Mouse (Mus musculus) B cell, adult (primary cell): ENCODE results near the gene Prrg2. TPM values are rescaled to one million over a fixed set of nuclear protein-coding genes. Genes with fewer than 3 reads are reported as not detected.

Experiments
- total RNA-seq: library from RNA; stranded (reverse); gene quantifications from 4 replicates; pipeline ENCODE4 v1.2.4, GENCODE M21; 2023; ENCODE audit not compliant: inconsistent age

Gene Prrg2
- total RNA-seq: 3.5 to 5.4 TPM (median 3.8 TPM) in 4 replicates

DNA sequence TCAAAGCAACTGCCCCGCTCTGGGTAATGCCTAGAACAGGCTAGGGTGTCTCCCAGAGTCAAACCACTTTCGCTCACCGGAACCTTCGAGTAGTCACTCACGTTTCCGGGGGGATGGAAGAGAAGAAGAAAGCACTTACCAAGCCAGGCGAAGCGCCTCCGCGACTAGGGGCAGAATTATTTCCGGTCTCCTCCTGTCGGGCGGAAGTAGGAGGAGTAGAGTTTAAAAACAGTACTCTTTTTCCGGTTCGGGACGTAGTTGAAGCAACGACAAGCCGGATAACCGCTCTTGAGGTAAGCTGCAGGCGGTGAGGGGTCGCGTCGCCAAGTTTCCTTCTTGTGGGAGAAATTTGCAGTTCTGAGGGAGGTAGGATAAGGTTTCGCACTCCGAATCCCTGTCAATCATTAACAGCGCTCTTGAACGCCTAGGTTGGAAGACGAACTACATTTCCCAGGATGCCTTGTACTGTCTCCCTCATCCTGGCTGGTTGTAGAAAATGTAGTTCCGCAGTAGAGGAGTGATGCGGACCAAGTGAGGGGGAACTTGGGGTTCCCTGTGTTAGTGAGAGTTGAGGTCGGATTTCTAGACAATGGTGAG is at the start of gene Prrg2, which contains the start of gene Nosip:
Gene Prrg2 (minus strand): TSS at position 439 of the 597 bp plus-strand sequence.
Gene Nosip (plus strand): TSS at position 191 of the 597 bp plus-strand sequence.

DNA sequence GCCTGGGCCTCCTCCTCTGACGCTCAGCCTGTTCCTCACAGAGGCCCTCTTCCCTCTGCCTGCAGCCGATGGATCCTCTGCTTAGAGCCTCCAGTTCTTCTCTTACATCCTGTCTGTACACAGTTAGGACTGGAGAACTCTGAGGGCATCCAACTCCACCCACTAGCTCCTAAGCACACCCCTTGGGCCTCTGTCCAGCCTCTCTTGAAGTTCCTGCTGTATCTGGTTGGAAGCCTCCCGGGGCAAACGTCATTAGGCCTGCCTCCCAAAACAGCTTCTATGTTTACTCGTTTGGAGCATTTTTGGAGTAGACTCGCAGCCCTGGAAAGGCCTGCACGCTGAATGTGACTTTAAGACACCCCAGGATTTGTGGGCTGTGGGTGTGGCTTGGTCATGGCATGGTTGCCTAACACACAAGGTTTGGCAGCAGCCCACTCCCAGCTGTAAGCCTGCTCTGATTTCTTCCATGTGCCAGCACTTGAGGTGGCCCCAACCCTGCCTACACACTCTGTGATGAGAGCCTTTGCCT is 41.2 kb upstream of the Prrg2 start, which contains the start of gene Fcgrt:
Gene Fcgrt (minus strand): TSS at position 200 of the 529 bp plus-strand sequence.

DNA sequence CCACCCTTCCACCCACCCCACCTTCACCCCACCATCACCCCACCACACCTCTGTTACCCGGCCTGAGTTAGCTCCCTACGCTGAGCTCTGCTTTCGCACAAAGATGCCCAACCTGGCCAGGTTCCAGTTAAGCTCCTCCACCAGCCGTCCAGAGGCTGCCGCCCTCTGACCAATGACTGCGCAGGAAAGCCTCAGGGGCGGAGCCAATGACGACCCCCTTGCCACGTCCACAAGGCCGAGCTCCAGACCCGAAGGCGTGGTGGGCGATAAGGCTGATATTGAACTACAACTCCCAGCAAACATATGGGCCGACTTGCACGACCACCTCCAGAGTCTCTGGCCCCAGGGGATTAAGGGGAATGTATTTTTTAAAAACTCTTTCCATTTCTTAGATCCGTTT is 29.6 kb upstream of the Prrg2 start, which contains the start of gene Rcn3:
Gene Rcn3 (minus strand): TSS at position 174 of the 400 bp plus-strand sequence.

DNA sequence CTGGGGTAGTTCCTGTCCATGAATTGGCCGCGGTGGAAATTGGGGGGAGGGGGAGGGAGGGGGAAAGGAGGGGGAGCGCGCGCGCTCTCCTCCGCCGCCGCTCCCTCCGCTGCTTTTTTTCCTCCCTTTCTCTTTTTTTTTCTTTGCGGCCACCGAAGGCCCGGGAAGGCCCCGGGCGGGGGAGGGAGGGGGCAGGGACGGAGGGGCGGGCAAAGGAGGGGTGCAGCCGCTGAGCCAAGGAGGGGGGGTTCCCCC is 9.7 kb downstream of the Prrg2 start, which contains the start of gene Prr12:
Gene Prr12 (minus strand): TSS at position 20 of the 255 bp plus-strand sequence.

DNA sequence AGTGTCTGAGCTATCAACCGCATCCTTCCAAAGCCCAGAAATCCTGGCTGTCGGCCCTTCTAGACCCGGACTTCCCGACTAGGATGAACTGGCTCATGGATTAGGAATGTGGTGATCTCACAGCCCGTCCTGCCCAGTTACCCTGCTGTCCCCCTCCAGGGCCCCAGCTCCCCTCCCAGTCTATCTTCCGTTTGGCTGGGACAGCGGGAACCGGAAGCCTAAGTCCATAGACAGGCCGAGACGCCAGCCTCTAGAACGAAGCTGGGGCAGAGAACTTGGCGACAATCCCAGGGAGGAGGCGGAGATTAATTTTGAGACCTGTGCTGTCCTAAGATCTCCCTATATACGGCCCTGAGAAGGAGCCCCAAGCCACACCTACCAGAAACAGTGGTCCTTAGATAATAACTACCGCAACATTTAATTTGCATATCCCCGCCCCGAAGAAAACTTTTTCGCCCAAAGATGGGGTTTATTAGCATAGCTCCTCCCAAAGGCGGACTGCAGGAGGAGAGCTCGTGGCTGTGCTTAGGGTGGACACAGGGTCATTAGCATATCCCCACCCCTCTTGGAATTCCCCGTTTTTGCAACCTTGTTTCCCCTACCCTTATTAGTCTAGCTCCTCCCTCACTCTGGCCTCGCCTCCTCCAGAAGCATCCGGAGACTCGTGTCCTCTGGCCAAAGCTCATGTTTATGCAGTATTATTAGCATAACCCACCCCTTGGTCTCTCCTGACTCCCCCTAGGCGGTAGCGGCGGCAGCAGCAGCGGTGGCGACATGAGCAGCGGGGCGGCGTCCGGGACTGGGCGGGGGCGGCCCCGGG is 45.0 kb downstream of the Prrg2 start, which contains the start of gene Rras:
Gene Rras (plus strand): TSS at position 720 of the 820 bp plus-strand sequence.

DNA sequence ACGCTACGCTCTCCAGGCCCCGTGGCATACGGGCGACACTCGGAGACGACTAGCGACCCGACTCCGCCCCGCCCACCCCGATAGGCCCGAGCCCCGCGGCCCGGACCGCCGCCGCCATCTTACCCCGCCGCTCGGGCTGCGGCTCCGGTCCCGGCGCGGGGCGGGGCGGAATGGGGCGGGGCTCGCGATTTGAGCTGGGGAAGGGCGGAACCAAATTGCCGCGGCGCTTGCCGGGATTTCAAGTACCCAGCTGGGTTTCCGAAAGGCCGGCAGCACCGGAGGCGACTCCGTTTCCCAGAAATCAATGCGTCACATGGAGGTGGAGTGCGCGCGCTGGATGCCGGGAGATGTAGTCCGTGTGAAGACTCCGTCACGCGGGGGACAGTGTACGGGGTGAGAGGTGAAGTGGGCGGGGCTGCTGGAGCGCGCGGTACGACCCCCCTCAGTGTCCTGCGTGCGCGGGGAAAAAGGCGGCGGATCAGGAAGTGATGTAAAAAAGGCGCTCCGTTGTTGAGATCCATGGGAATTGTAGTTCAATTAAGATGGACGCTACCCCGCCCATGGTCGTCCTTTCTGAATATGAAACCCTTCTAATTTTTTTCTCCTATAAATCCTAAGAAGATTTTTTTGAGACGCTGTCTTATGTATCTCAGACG is 46.4 kb downstream of the Prrg2 start, which contains the start of gene Scaf1:
Gene Scaf1 (minus strand): TSS at position 407 of the 656 bp plus-strand sequence.

Other genes with a start within 250 kb of the Prrg2 start
- gene Nup62, start 246.6 kb downstream of the Prrg2 start, total RNA-seq: 39.5 to 48.7 TPM (median 43.9 TPM) in 4 replicates
- gene Il4i1, start 246.3 kb downstream of the Prrg2 start, total RNA-seq: 121 to 140 TPM (median 133 TPM) in 4 replicates
- gene Atf5, start 246.0 kb downstream of the Prrg2 start, total RNA-seq: 3.8 to 5.1 TPM (median 4.7 TPM) in 4 replicates
- gene Akt1s1, start 213.7 kb downstream of the Prrg2 start, total RNA-seq: 32.9 to 46.4 TPM (median 36.3 TPM) in 4 replicates
- 131 to 155 TPM (median 145 TPM) in 4 replicates for gene Tbc1d17, start 213.6 kb downstream of the Prrg2 start, total RNA-seq
- gene Pnkp, start 205.5 kb downstream of the Prrg2 start, total RNA-seq: 63.0 to 75.3 TPM (median 65.8 TPM) in 4 replicates
- gene Ptov1, start 192.9 kb downstream of the Prrg2 start, total RNA-seq: 12.0 to 16.6 TPM (median 14.8 TPM) in 4 replicates
- gene Med25, start 170.0 kb downstream of the Prrg2 start, total RNA-seq: 61.5 to 68.3 TPM (median 66.0 TPM) in 4 replicates
- 27.8 to 31.0 TPM (median 29.5 TPM) in 4 replicates for gene Fuz, start 166.6 kb downstream of the Prrg2 start, total RNA-seq
- gene Ap2a1, start 133.2 kb downstream of the Prrg2 start, total RNA-seq: 75.4 to 97.5 TPM (median 90.4 TPM) in 4 replicates
- gene Tsks, start 119.5 kb downstream of the Prrg2 start, total RNA-seq: not detected in 4 replicates
- gene Cpt1c, start 87.8 kb downstream of the Prrg2 start, total RNA-seq: not detected in 4 replicates
- gene Prmt1, start 76.1 kb downstream of the Prrg2 start, total RNA-seq: 128 to 149 TPM (median 145 TPM) in 4 replicates
- gene Irf3, start 65.0 kb downstream of the Prrg2 start, total RNA-seq: 166 to 184 TPM (median 173 TPM) in 4 replicates
- gene Bcl2l12, start 64.0 kb downstream of the Prrg2 start, total RNA-seq: 28.2 to 38.2 TPM (median 30.9 TPM) in 4 replicates
- gene Scaf1, start 46.3 kb downstream of the Prrg2 start, total RNA-seq: 96.2 to 104 TPM (median 99.7 TPM) in 4 replicates
- gene Rras, start 44.7 kb downstream of the Prrg2 start, total RNA-seq: 13.0 to 15.4 TPM (median 14.8 TPM) in 4 replicates
- gene Prr12, start 9.8 kb downstream of the Prrg2 start, total RNA-seq: 69.6 to 74.4 TPM (median 71.7 TPM) in 4 replicates
- gene Nosip, start 248 bp downstream of the Prrg2 start, total RNA-seq: 55.5 to 60.4 TPM (median 57.4 TPM) in 4 replicates
- gene Rcn3, start 29.5 kb upstream of the Prrg2 start, total RNA-seq: 2.0 to 5.7 TPM (median 3.9 TPM) in 4 replicates
- gene Fcgrt, start 41.2 kb upstream of the Prrg2 start, total RNA-seq: 30.4 to 37.3 TPM (median 33.5 TPM) in 4 replicates
- 2,358 to 2,650 TPM (median 2,499 TPM) in 4 replicates for gene Rps11, start 61.8 kb upstream of the Prrg2 start, total RNA-seq
- gene Rpl13a, start 66.1 kb upstream of the Prrg2 start, total RNA-seq: 4,140 to 4,660 TPM (median 4,377 TPM) in 4 replicates
- 0.87 TPM in 1 of 4 replicates, not detected in the others for gene Gm45713, start 73.6 kb upstream of the Prrg2 start, total RNA-seq
- gene Flt3l, start 73.8 kb upstream of the Prrg2 start, total RNA-seq: 70.7 to 77.9 TPM (median 74.1 TPM) in 4 replicates
- 46.7 to 53.9 TPM (median 51.0 TPM) in 4 replicates for gene Pih1d1, start 91.6 kb upstream of the Prrg2 start, total RNA-seq
- gene Aldh16a1, start 91.9 kb upstream of the Prrg2 start, total RNA-seq: 100 to 121 TPM (median 116 TPM) in 4 replicates
- gene Slc17a7, start 101.3 kb upstream of the Prrg2 start, total RNA-seq: not detected in 4 replicates
- gene Gfy, start 116.9 kb upstream of the Prrg2 start, total RNA-seq: not detected in 4 replicates
- not detected in 4 replicates for gene Pth2, start 118.3 kb upstream of the Prrg2 start, total RNA-seq
- gene Ccdc155, start 142.2 kb upstream of the Prrg2 start, total RNA-seq: 0.54 to 1.1 TPM (median 0.78 TPM) in 4 replicates
- gene Dkkl1, start 149.5 kb upstream of the Prrg2 start, total RNA-seq: 1.3 to 2.7 TPM (median 2.0 TPM) in 3 of 4 replicates, not detected in the other
- gene Tead2, start 153.1 kb upstream of the Prrg2 start, total RNA-seq: not detected in 4 replicates
- gene Cd37, start 176.4 kb upstream of the Prrg2 start, total RNA-seq: 1,683 to 1,834 TPM (median 1,832 TPM) in 4 replicates
- not detected in 4 replicates for gene Slc6a16, start 178.4 kb upstream of the Prrg2 start, total RNA-seq
- 0.51 to 0.64 TPM (median 0.60 TPM) in 4 replicates for gene Slc6a21, start 214.8 kb upstream of the Prrg2 start, total RNA-seq